Mouse (Mus musculus) lung, postnatal 25 days (tissue): ENCODE data around the gene Immp2l.

Experiments used
- DNase-seq: peaks from one replicate; pipeline ENCODE4 v3.0.0; 2022; ENCODE audit warnings: low spot score

Immp2l gene

GRCm38 (mm10) chr12:41315871-41316270, 292.0 kb downstream of the Immp2l start:
- no peak for DNase-seq

GRCm38 (mm10) chr12:41316426-41316825, 292.5 kb downstream of the Immp2l start:
- no peak for DNase-seq

GRCm38 (mm10) chr12:41317431-41317830, 293.5 kb downstream of the Immp2l start:
- DNase-seq, result no peak

- DNase-seq, result no peak
Observed at GRCm38 (mm10) chr12:41322018-41322417, 298.1 kb downstream of the Immp2l start.

GRCm38 (mm10) chr12:41324418-41324817, 300.5 kb downstream of the Immp2l start:
- no peak for DNase-seq

GRCm38 (mm10) chr12:41325756-41326155, 301.9 kb downstream of the Immp2l start:
- DNase-seq, result no peak

GRCm38 (mm10) chr12:41330988-41331671, 307.2 kb downstream of the Immp2l start:
- no peak for DNase-seq

- DNase-seq, result no peak
Observed at GRCm38 (mm10) chr12:41345621-41346020, 321.7 kb downstream of the Immp2l start.

- DNase-seq, result no peak
Observed at GRCm38 (mm10) chr12:41347494-41347893, 323.6 kb downstream of the Immp2l start.

- DNase-seq, result no peak
Observed at GRCm38 (mm10) chr12:41349386-41349785, 325.5 kb downstream of the Immp2l start.

- DNase-seq, result no peak
Observed at GRCm38 (mm10) chr12:41349814-41350213, 325.9 kb downstream of the Immp2l start.

GRCm38 (mm10) chr12:41351275-41351674, 327.4 kb downstream of the Immp2l start:
- peak; percentile 5 for DNase-seq

- DNase-seq, result no peak
Observed at GRCm38 (mm10) chr12:41354857-41355256, 331.0 kb downstream of the Immp2l start.

GRCm38 (mm10) chr12:41356040-41356439, 332.1 kb downstream of the Immp2l start:
- no peak for DNase-seq

- DNase-seq, result no peak
Observed at GRCm38 (mm10) chr12:41386685-41387084, 362.8 kb downstream of the Immp2l start.

- DNase-seq, result no peak
Observed at GRCm38 (mm10) chr12:41394231-41394630, 370.3 kb downstream of the Immp2l start.

GRCm38 (mm10) chr12:41401136-41401535, 377.2 kb downstream of the Immp2l start:
- DNase-seq, result no peak

- no peak for DNase-seq
Observed at GRCm38 (mm10) chr12:41401923-41402322, 378.0 kb downstream of the Immp2l start.

GRCm38 (mm10) chr12:41409431-41409830, 385.5 kb downstream of the Immp2l start:
- DNase-seq, result no peak

GRCm38 (mm10) chr12:41416635-41417034, 392.7 kb downstream of the Immp2l start:
- DNase-seq, result peak; percentile 1

GRCm38 (mm10) chr12:41417099-41417498, 393.2 kb downstream of the Immp2l start:
- DNase-seq, result peak; percentile 73

GRCm38 (mm10) chr12:41417961-41418360, 394.1 kb downstream of the Immp2l start:
- DNase-seq, result no peak

GRCm38 (mm10) chr12:41425101-41425679, 401.3 kb downstream of the Immp2l start:
- no peak for DNase-seq

GRCm38 (mm10) chr12:41427464-41427863, 403.6 kb downstream of the Immp2l start:
- no peak for DNase-seq
